Mouse (Mus musculus) heart, adult 2 months (tissue): ENCODE results near the gene Tspo2. TPM values are rescaled to one million over a fixed set of nuclear protein-coding genes. Genes with fewer than 3 reads are reported as not detected.

Experiments used
- DNase-seq, 2 experiments: peaks; one replicate each; pipeline ENCODE4 v3.0.0; 2021
- H3K27ac ChIP-seq: fragments of 200-600 bp; 2 replicates; pipeline ENCODE4 v1.8.1; 2022
- H3K27me3 ChIP-seq: fragments of 200-500 bp; 2 replicates; pipeline ENCODE4 v1.6.1; 2012; ENCODE audit warnings: mild to moderate bottlenecking, low read length, inconsistent platforms, mixed read lengths; ENCODE audit not compliant: control insufficient read depth, insufficient read depth
- H3K36me3 ChIP-seq: fragments of 200-500 bp; 2 replicates; pipeline ENCODE4 v1.6.1; 2012; ENCODE audit warnings: low read length, inconsistent platforms; ENCODE audit not compliant: control insufficient read depth, insufficient read depth
- H3K4me1 ChIP-seq: fragments of 200-500 bp; 2 replicates; pipeline ENCODE4 v1.6.1; 2011; ENCODE audit warnings: low read length; ENCODE audit not compliant: control insufficient read depth, insufficient read depth
- H3K4me3 ChIP-seq: fragments of 200-600 bp; 2 replicates; pipeline ENCODE4 v1.8.1; 2022
- H3K79me2 ChIP-seq: fragments of 200-500 bp; replicated peaks from 2 replicates; pipeline ENCODE4 v1.6.1; 2012; ENCODE audit warnings: mild to moderate bottlenecking, inconsistent platforms, low read length, moderate library complexity, mixed read lengths; ENCODE audit not compliant: control insufficient read depth, insufficient read depth
- H3K9ac ChIP-seq: fragments of 200-500 bp; 2 replicates; pipeline ENCODE4 v1.6.1; 2012; ENCODE audit warnings: low read depth, mild to moderate bottlenecking, control low read depth, inconsistent platforms, low read length, mixed read lengths
- CTCF ChIP-seq: fragments of 200-600 bp; IDR thresholded peaks from 2 replicates; pipeline ENCODE4 v1.8.1; 2022; ENCODE audit warnings: antibody characterized with exemption, mild to moderate bottlenecking, moderate library complexity
- EP300 ChIP-seq: fragments of 200-500 bp; IDR thresholded peaks from 2 replicates; pipeline ENCODE4 v1.6.1; 2011; ENCODE audit warnings: low read depth, low read length, control low read depth; ENCODE audit not compliant: insufficient read depth
- POLR2A ChIP-seq: fragments of 200-500 bp; IDR thresholded peaks from 2 replicates; pipeline ENCODE4 v1.6.1; 2011; ENCODE audit warnings: mild to moderate bottlenecking, low read depth, low read length, control low read depth; ENCODE audit not compliant: insufficient read depth
- WGBS: fragments of 180-500 bp; shearing (Covaris S2); methylation state at CpG from one replicate; pipeline ENCODE4 v1.1.7; 2018; 5-methylcytosine and 5-hydroxymethylcytosine counted together
- intact Hi-C: fragments of 180-260 bp; cut with DNase I; formaldehyde crosslinking; loops from one replicate; pipeline ENCODE4 v1.15.1; 2025
- polyA plus RNA-seq: library from polyadenylated mRNA; depleted of rRNA; stranded (reverse); fragments of >200 nt; gene quantifications from 2 replicates; pipeline ENCODE4 v1.2.3, GENCODE M21; 2012
- total RNA-seq, 2 experiments: library from RNA; stranded (reverse); gene quantifications; 2 replicates each; pipeline ENCODE4 v1.2.3; 2021

Tspo2 gene
- total and polyA plus RNA-seq, 3 experiments = 1.9 to 5.4 TPM; not detected in 1

DNA sequence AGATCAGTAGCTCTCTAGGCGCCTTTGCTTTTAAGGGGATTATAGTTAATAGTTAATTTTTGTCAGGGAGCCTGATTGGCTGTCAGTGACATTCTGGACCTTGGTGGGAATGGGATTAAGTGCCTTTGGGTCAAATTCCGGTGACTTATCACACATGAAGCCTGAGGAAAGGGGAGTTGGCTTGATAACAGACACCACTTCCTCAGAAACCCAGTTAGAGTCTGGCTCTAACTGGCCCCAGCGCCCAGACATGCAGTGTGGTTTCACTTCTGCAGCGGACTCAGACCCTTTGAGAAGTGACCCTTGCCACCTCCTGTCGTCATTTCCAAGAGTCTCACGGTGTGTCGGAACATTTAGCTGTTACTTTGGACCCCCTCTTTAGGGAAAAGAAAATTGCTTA lies 33.1 kb downstream of the Tspo2 start:
- Histone ChIP-seq H3K79me2 (no peaks in the 10 kb centered on the region), H3K4me1 (peaks cover 2% of the 10 kb centered on the region), H3K36me3 (no peaks in the 10 kb centered on the region), H3K27me3 (no peaks in the 10 kb centered on the region), H3K27ac (peak overlapping the region; percentile 21; the same call in 1 of the 2 replicates), H3K4me3 (no peak overlapping the region), H3K9ac (no peak overlapping the region)
- 23% methylated on average over 7 of the region's 7 CpGs for WGBS
- TF ChIP-seq POLR2A = no peak
- TF ChIP-seq CTCF = no peak
- no peak for TF ChIP-seq EP300
- intact Hi-C loops = loop anchor here (5.0 kb wide), 1 partner anchor 34 kb away; the partner anchor contains the start of genes Tspo2 and Unc5cl
- peak in 1 of 2 experiments; percentile 33 for DNase-seq

DNA sequence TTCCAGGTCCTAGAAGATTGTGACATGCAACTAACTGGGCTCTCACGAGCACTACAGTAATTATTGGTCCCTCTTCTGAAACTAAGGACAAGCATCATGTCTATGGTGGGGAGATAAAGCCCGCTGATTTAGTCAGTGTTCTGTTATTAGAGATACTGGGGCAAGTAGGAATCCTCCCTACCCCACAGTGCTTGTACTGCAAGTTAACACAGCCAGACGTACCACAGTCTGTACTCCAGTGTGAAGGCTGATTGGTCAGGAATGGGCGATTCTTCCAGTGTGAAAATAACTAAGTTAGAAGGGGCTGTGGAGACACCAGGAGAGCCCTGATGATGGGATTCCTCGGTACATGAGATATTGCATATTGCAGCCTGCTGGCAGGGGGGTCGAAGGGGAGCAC lies 33.8 kb downstream of the Tspo2 start:
- no peaks in the 10 kb centered on the region for H3K36me3 ChIP-seq

DNA sequence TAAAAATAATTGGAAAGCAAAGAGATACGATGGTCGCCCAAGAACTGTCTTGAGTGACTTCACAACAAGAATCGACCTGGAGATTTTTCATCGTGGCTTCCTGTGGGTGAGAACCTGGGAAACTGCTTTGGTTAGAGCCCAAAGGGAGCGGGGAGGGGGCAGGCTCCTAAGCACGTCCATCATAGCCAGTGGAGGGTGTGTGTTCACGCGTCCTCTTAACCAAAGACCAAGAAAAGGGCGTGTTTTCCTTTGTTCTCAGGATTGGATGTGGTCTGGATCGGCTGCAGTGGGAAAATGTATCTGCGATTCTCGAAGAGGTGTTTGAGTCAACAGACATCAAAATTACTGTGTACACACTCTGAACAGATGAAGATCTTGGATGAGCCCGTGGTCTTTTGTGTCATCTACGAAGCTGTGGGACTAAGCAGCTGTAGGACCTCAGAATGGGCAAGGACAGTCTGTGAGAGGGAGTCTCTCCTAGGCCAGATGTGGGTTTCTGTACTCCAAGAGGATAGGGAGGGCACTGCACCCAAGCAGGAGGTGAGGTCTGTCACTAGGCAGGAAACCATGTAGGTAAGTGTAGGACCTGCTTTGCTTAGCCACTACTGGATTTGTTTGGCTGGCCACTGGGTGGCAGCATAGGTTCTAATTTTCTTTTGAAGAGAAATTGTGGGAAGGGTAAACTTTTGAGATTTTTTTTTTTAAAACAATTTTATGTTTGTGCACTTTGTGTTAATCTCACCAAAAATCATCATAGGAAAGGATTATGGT lies 34.7 kb downstream of the Tspo2 start:
- Histone ChIP-seq H3K27ac (no peak overlapping the region; the same call in 1 of the 2 replicates), H3K4me1 (peaks cover 2% of the 10 kb centered on the region; the same call in 1 of the 2 replicates), H3K79me2 (no peaks in the 10 kb centered on the region), H3K36me3 (peaks cover 4% of the 10 kb centered on the region; the same call in 1 of the 2 replicates), H3K27me3 (no peaks in the 10 kb centered on the region), H3K4me3 (no peak overlapping the region), H3K9ac (no peak overlapping the region)
- 58% methylated on average over 14 of the region's 14 CpGs for WGBS
- intact Hi-C loops = loop anchor here (1.0 to 5.0 kb wide), 4 partner anchors 21 to 186 kb away; partner anchors contain the start of genes Tspo2 and Unc5cl
- TF ChIP-seq POLR2A (no peak), CTCF (peak; percentile 85), EP300 (0 out of 2 replicates have a peak, but pooled peaks have one; percentile 15)
- peak; percentile 53 to 70 for DNase-seq

More for the DNA sequence above, 33.8 kb downstream of the Tspo2 start:
- Histone ChIP-seq H3K27me3 (no peaks in the 10 kb centered on the region), H3K4me3 (no peak overlapping the region), H3K79me2 (no peaks in the 10 kb centered on the region), H3K27ac (no peak overlapping the region), H3K4me1 (peaks cover 2% of the 10 kb centered on the region; the same call in 1 of the 2 replicates), H3K9ac (no peak overlapping the region)
- 69% methylated on average over 6 of the region's 6 CpGs for WGBS
- intact Hi-C loops = loop anchor here (1.0 to 5.0 kb wide), 3 partner anchors 35 to 185 kb away; partner anchors contain the start of genes Tspo2 and Unc5cl
- no peak for TF ChIP-seq POLR2A
- no peak for TF ChIP-seq CTCF
- no peak for TF ChIP-seq EP300
- no peak for DNase-seq

DNA sequence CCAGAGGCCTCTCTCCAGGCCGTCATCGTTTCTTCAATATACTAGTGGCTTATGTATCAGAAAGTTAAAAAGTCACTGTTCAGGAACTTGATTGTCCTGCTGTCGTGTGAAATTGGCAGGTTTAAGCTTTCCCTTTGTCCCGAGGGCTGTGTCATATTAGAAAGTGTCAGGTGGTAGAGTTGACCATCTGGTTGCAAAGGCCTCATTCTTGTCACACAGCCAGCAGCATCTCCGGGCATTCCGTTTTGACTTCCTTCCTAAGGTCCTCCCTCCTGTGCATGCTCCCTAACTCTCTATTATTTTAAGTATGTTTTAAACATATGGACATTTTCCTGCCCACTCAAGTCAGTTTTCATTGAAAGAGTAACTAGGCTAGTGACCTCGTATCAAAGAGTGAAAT lies 35.3 kb downstream of the Tspo2 start:
- no peaks in the 10 kb centered on the region for H3K27me3 ChIP-seq
- intact Hi-C loops = loop anchor here (1.0 to 5.0 kb wide), 3 partner anchors 21 to 51 kb away; partner anchors contain the start of genes Tspo2 and Unc5cl
- H3K36me3 ChIP-seq = peaks cover 6% of the 10 kb centered on the region
- no peak for DNase-seq
- H3K9ac ChIP-seq = no peak overlapping the region
- H3K4me3 ChIP-seq = no peak overlapping the region
- no peaks in the 10 kb centered on the region for H3K79me2 ChIP-seq
- peaks cover 4% of the 10 kb centered on the region; the same call in 1 of the 2 replicates for H3K4me1 ChIP-seq
- no peak overlapping the region; the same call in 1 of the 2 replicates for H3K27ac ChIP-seq
- no peak for TF ChIP-seq EP300
- no peak for TF ChIP-seq CTCF
- no peak for TF ChIP-seq POLR2A
- 24% methylated on average over 7 of the region's 7 CpGs for WGBS

DNA sequence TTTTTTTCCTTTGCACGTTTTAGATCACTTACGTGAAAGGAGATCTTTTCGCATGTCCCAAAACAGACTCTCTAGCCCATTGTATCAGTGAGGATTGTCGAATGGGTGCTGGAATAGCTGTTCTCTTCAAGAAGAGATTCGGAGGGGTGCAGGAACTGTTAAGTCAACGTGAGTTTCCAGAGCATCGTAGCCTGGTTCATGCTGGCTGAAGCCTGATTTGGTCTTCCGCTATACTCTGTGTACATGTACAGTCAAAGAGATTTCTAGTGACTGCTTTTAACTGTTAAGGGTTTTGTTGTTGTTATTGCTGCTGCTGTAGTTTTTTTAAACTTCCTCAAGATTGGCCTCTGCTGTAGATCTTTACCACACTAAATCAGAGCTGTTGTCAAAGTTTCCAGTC lies 40.1 kb downstream of the Tspo2 start:
- Histone ChIP-seq H3K27ac (peak overlapping the region; percentile 95; the same call in 1 of the 2 replicates), H3K36me3 (peaks cover 11% of the 10 kb centered on the region), H3K79me2 (peaks cover 2% of the 10 kb centered on the region), H3K27me3 (no peaks in the 10 kb centered on the region), H3K4me3 (peak overlapping the region; percentile 94; the same call in 1 of the 2 replicates), H3K9ac (peak overlapping the region; percentile 21; the same call in 1 of the 2 replicates), H3K4me1 (peaks cover 5% of the 10 kb centered on the region)
- intact Hi-C loops = loop anchor here (2.0 kb wide), 1 partner anchor 16 kb away; no protein-coding TSS in a partner anchor
- no peak for DNase-seq
- TF ChIP-seq POLR2A = no peak
- TF ChIP-seq CTCF = no peak
- no peak for TF ChIP-seq EP300
- WGBS = 41% methylated on average over 8 of the region's 8 CpGs
